Mouse (Mus musculus) brain, embryonic 14.5 days (tissue): ENCODE measurements around the gene Trib2. TPM values are rescaled to one million over a fixed set of nuclear protein-coding genes. Genes with fewer than 3 reads are reported as not detected.

ENCODE experiments used
- DNase-seq: peaks from one replicate; pipeline ENCODE4 v3.0.0-alpha.2; 2011; ENCODE audit warnings: low read depth
- CTCF ChIP-seq: fragments of 200-500 bp; IDR thresholded peaks from 2 replicates; pipeline ENCODE4 v1.5.1; 2012; ENCODE audit warnings: inconsistent platforms, mild to moderate bottlenecking, moderate library complexity, borderline replicate concordance; ENCODE audit not compliant: insufficient read depth, insufficient read length; ENCODE audit errors: extremely low read depth
- POLR2A ChIP-seq: fragments of 200-500 bp; IDR thresholded peaks from 2 replicates; pipeline ENCODE4 v1.6.1; 2012; ENCODE audit warnings: mild to moderate bottlenecking, inconsistent platforms, borderline replicate concordance; ENCODE audit not compliant: poor library complexity, insufficient read depth, insufficient read length, severe bottlenecking; ENCODE audit errors: extremely low read depth
- polyA plus RNA-seq: library from polyadenylated mRNA; depleted of rRNA; stranded (reverse); fragments of >200 nt; gene quantifications from 2 replicates; pipeline ENCODE4 v1.2.3, GENCODE M21; 2012

The Trib2 gene
- polyA plus RNA-seq, 1 experiment = 113 TPM

GRCm38 (mm10) chr12:15754602-15755001 lies 62.1 kb downstream of the Trib2 start:
- no peak for TF ChIP-seq CTCF
- no peak for TF ChIP-seq POLR2A
- no peak for DNase-seq

GRCm38 (mm10) chr12:15749646-15750195 lies 67.0 kb downstream of the Trib2 start:
- TF ChIP-seq CTCF = no peak
- TF ChIP-seq POLR2A = no peak
- no peak for DNase-seq

- DNase-seq = no peak
- TF ChIP-seq CTCF (no peak), POLR2A (no peak)
Measured at GRCm38 (mm10) chr12:15745752-15746151, 71.0 kb downstream of the Trib2 start.
